Mouse (Mus musculus) MEL-GATA-1-ER (cell line): Measurements from ENCODE around the gene Tcta.
"Not testable (repeated sequence)": the region's sequence is repeated elsewhere in the genome, so short reads cannot be mapped to it uniquely, and the experiment has no call there.

ENCODE experiments used
- DNase-seq: peaks from one replicate; pipeline ENCODE4 v3.0.0-alpha.2; 2012; ENCODE audit warnings: low read depth; ENCODE audit errors: extremely low read depth

The Tcta gene

DNA sequence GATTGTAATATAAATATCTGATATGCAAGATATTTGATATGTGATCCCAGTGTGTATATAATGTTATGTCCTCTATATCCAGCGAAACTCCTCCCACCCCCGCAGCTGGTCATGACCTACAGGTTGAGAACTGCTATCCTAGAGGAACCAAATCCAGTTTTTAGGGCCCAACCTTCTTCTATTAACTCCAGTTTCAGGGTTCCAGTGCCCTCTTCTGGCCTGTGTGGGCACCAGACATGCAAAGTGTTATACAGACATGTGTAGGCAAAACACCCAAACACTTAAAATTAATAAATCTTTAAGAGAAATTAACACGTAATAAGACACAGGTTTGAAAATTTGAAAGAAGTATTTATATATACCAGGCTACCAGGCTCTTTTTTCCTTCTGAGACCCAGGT is 11.6 kb upstream of the Tcta start:
- DNase-seq = no peak

DNA sequence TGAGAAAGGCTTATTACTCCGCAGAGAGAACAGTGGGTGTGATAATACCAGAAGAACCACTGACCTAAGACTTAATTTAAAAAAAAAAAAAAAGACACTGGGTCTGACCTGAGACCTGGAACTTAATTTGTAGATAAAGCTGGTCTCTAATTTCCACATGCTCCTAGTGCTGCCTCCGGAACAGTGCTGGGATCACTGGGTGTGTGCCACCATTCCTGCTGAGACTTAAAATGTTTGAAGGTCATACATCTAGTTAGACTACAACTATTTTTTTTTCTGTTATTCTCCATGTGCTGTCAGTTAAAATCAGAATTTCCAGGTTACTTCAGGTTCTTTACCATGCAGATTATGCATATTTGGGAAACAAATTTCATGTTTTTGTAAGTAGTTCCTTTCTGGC is 2.2 kb upstream of the Tcta start:
- no peak for DNase-seq

DNA sequence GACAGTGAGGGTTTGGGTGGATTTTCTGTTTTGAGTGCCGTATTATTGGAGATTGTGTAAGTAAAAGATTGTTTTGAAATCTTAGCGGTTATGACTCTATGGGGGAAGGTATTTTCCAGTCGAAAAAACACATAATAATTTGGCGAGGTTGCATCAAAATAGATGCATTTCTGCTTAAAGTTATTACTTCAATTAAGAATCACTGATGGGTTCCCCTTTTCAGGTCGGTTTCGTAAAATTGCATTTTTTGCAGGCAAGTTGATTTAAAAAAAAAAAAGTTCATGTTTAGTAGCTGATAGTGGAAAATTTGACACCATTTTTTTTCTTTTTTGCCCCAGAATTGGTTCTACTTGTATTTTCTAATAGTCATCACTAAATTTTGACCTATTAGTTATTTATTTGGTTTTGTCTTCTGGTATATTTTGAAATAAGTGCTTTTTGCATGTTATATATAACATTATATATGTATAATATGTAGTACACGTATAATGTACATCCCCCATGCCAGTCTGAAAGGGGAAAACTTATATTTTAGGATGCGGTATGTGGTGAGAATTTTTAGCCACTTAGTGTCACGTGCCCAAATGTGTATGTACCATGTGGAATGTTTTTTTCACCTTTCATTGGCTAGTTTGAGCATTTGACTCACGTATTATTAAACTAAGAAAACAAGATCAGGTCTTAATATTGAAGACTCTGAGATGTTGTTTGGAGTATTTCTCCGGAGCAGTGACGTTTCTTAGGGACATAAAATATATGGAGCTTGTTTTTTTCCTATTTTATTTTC is 1.3 kb upstream of the Tcta start:
- DNase-seq = no peak

DNA sequence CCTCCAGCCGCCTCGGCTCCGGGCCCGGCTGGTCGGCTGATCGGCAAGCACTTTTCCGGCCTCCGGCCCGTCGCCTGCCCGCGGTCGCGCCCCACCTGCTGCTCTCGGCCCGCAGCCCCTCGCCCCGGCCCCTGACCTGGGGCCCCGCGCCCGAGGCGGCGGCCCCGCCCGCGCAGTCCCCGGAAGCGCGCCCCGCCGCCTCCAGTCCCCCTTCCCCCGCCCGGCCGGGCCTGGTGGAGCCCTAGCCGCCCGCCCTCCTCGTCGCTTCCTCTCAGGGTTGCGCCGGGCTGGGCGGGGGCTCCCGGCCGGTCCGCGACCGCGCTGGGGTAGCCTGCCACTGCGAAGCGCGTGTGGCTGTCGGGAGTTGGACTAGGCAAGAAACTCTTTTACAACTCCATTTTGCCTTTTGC is 616 bp upstream of the Tcta start:
- no peak for DNase-seq

DNA sequence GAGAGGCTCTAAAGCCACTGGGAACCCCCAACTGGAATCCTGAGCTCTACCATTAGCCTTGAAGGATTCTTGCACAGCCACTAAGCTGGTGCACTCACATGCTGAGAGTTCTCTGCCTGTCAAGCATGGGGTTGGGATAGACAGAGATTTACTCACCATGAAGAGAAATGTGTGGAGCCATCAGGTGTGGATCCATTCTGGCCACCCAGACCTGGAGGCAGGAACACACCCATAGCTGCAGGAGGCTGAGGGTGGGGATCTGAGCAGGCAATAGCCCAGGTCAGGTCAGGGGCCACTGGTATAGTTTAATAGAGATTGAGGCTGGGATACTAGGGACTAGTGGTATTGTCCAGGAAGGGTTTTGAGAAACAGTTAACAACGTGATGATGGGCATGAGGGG is 790 bp downstream of the Tcta start:
- DNase-seq = no peak

DNA sequence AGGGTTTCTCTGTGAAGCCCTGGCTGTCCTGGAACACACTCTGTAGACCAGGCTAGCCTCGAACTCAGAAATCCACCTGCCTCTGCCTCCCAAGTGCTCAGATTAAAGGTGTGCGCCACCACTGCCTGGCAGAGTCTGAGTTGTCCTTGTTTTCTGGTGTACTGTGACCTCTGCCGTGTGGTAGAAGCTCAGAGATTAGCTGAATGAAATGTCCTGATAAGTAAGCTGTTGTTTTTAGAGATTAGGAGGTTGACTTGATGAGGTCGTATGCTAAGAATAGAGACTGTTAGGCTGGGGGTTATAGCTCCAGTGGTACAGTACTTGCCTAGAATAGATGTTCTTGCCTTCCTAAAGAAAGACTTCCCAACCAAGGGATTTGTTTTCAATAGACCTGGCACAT is 1.2 kb downstream of the Tcta start:
- DNase-seq = no peak

DNA sequence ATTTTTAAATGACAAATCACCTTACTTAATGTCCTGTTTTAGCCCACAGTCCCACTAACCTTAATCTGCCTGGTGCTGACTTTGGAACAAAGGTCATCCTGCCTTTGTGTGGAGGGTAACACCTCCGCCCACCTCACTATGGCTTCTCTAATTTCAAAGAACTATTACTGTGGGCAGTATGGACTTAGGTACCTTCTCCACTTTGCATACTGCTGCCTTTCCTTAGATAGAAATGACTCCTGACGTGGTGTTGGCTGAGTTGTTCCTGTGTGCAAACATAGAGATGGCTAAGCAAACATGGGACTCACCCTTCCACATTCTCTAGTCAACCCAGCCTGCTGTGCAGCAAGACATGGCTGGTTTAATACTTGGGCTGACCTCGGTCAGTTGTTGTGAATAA is 4.1 kb downstream of the Tcta start:
- DNase-seq = no peak

DNA sequence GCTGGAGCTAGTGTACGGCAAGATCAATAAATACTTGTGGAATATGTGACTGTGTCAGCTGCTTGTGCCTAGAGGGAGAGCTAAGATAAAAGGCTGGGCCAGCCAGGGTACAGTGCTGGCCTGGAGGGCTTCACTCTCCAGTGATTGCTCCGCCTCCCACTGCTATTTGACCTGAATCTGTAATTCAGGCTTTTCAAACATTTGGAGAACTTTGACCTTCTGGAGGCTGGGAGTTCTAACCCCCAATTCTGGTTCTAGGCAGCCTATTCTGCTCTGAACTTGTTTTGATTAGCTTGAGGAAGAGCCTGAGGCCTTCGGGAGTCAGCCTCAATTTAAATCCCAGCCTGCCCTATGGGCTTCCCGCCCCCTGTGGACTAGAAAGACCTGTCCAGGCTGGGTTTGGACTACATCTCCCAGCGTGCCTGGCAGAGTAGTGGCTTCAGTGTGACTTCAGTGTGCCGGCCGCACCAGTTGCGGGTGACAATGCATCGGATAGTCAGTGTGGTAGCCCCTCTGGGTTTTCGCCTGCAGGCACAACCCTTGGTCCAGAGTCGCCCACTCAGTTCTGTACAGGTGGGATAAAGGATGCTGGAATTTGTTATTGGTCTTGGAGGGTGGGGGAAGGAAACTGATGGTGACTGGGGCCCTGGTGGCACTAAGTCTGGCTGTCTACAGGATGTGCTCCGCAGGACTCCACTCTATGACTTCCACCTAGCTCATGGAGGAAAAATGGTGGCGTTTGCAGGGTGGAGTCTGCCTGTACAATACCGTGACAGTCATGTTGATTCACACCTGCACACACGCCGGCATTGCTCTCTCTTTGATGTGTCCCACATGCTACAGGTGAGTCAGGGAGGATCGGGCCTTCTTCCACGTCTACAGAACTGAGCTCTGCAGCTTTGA is 9.3 kb downstream of the Tcta start, which contains the start of gene Amt:
Gene Amt (plus strand): TSS at position 401 of the 903 bp plus-strand sequence.
- no peak for DNase-seq

DNA sequence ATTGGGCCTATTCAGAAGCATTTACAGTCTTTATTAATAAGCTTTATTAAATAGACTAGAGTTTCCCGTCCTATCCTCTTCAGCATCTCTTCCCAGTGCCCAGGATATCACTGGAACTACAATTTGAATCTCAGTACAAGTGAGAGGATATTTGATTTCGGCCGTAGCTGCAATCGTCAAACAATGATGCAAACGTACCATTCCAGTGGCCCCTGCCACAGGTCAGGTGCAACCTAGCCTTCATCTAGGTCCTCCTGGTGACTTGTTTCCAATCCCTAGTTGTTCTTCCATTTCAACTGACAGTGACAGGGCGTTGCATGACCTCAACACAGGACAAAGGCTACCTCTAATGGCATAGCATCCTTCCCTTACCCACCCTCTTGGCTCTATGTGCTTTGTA is 15.2 kb downstream of the Tcta start:
- DNase-seq = no peak

DNA sequence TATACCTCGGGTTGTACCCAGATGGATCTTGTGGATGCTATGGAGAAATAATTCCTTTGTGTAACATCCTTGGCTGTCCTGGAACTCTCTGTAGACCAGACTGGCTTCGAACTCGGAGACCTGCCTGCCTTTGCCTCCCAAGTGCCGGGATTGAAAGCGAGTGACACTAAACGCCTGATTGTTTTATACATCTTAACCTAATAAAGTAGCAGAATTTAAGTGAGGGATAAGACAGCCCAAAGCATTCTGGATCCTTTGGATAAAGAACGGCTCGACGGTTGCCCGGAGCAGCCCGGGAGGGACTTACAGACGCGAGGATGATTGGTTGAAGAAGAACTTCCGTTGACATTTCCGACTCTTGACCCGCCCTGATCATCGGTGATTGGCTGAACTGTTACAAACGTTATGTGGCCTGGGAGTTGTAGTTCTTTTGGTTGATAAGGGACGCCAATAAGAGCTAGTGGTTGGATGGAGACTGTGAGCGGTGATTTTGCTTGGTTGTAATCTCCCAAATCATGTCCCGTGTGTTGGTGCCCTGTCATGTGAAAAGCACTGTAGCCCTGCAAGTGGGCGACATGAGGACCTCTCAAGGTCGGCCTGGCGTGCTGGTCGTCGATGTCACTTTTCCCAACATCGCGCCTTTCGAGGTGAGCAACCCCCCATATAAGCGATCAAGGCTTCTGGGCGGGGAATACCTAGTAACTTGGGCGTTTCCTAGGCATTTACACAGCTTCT is 15.8 kb downstream of the Tcta start, which contains the start of gene Nicn1:
Gene Nicn1 (plus strand): TSS at position 414 of the 735 bp plus-strand sequence.
- peak; percentile 97 for DNase-seq

DNA sequence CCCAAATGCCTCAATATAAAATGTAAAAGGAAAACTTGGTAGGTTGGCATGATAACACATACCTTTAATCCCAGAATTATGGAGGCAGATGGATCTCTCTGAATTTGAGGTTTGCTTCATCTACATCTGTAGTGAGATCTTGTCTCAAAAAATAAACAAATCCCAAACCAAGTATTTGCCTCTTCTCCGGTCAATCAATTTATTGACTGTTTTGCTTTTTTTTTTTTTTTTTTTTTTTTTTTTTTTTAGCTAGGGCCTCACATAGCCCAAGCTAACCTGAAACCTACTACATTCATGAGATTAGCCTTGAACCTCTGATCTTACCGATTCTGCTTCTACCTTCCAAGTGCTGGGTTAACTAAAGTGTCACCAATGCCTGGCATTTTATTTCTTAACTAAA is 16.6 kb downstream of the Tcta start:
- no peak for DNase-seq

DNA sequence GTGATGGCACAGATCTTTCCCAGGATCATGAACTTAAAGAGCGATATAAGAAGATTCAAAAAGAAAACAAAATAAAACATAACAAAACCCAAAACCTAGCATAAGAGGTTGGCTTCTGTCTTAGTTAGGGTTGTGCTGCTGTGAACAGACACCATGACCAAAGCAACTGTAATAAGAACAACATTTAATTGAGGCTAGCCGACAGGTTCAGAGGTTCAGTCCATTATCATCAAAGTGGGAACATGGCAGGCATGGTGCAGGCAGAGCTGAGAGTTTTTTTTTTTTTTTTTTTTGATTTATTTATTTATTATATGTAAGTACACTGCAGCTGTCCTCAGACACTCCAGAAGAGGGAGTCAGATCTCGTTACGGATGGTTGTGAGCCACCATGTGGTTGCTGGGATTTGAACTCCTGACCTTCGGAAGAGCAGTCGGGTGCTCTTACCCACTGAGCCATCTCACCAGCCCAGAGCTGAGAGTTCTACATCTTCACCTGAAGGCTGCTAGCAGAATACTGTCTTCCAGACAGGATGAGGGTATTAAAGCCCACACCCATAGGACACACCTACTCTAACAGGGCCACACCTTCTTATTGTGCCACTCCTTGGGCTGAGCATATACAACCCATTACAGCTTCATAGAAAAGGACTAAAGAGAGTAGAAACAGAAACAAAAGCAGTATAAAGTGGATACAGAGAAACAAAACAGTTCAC is 18.3 kb downstream of the Tcta start:
- not testable (repeated sequence) for DNase-seq

DNA sequence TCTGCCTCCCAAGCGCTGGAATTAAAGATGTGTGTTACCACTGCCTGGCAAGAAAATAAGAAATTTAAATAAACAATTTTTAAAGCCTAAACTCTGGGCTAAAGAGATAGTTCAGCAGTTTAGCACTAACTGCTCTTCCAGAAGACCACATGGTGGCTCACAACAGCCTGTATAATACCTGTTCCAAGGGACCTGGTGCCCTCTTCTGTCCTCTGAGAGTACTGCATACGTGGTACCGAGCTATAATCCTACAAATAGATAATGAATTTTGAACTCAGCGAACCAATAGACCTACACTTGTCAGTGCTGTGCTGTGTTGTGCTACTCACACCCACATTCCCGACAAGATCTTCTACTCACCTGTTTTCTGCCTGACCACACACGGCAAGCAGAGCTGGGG is 21.6 kb downstream of the Tcta start:
- DNase-seq = peak; percentile 82

DNA sequence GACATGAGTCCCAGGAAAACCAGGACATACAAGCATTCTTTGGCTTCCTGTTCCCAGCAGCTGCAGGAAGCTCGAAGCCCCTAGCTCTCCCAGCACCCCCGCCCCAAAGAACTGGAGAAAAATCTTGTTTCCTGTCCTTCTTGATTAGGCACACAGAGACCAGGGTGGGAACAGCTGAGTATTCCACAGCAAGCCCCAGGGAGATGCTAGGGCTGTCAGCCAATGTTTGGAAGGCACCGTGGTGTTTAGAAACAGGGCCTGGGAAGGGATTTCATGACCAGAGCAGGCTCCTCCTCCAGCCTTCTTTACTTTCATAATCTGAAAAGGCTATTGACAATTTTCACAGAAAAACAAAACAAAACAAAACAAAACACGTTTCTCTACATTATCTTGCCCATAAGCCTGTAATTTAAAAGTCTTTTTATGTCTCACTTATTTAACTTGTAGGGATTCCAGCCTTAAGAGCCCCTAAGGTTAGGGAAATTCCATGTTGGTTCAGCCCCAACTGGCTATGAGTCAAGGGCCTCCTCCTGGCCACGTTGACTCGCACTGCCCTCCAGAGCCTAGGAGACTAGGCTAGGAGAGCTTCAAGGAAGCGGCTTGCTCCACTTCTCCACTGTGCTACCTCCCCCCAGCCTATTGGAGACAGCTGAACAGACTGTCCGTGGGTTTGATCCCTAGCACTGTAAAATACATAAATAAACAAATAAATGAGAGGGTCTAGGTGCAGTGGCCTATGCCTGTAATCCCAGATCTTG is 25.7 kb downstream of the Tcta start:
- DNase-seq = no peak

DNA sequence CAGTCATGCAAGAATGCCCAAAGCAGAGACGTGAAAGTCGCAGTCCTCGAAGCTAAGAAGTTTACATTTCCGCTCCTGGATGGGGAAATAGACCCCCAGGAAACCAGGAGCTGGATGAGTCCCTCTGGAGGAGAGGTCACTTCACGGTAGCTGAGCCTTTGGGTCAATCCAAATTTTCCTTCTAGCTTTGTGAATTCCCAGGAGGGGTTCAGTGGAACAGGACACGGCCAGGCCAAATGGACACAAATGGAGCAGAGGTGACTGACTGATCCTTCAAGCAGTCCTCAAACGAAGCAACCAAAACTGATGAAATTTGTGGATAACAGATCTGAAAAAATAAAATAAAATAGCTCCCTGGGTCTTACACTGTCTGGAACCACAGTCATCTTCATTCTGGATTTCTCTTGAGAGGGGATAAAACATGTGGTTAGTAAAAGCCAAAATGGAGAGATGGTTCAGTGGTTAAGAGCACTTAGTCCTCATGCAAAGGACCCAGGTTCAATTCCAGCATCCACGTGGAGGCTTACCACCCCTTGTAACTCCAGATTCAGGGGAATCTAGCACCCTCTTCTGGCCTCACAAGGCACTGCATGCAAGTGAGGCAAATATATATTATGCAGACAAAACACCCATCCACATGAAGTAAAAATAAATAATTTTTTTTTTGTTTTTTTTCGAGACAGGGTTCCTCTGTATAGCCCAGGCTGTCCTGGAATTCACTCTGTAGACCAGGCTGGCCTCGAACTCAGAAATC is 27.1 kb downstream of the Tcta start:
- peak; percentile 60 for DNase-seq

DNA sequence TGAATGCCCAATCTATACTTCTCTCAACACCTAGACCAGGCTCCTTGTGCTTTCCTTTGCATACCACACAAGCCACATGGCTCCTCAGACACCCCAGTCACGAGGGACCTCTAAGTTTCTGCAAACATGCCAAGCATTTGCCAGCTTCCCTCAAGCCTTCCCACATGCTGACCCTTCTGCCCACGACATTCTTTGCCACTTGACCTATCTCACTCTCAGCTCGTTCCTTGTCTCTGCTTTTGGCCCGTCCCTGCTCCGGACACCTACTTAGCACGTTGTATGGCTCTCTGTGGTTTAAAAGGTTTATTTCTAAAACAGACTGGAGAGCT is 30.7 kb downstream of the Tcta start:
- DNase-seq = no peak

DNA sequence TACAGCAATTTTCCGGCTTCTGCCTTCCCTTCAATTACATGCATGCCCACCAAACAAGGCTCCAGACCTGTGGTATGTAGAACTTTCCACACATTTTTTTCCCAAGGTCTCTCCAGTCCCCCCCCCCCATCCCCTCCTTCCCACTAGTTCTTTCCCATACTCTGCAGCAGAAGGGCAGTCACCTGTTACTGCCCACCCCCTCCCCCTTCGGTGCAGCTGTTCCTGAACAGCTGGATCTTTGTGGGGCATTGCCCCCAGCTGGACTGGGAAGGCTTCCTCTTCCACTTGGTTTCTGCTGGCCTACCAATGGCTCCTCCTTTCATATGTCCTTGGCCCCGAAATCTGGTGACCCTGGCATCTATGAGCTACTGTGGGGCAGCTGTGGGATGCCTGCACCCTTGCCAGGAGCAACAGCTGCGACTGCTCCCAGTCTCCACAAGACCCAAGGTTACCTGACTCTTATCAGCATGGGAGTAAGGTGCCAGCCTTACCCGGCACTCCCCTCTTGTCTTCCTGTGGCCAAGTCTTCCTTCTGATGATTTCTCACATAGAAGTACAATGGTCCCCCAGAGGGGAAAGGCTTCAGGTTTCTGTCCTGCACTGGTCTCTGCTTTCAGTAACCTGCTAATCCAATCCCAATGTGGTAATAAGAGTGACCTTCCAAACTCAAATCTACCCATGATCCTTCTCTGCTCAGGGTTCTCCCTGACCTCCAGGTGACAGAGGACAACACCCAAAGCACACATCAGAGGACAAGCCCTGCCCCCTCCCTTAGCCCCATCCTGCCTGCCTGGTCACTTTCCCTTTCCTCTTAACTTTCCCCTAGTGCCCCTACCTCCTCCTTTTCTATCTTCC is 31.3 kb downstream of the Tcta start:
- no peak for DNase-seq

DNA sequence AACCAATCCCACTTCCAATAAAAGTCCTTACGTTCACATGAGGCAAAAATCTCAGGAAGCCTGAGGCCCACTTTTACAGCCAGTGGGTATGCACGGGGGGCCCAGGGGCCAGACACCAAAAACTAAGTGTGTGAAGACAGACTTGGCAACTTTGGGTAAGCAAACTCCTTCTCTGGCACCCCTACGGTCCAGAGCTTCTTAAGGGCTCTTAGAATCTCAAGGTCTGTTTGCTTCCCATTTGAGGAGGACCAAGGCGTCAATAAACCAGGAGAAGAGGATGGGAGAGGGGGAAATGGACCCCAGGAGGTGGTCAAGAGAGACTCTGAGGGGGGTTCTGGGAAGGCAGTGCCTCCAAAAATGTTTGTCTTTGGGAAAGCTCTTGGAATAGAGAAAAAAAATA is 32.5 kb downstream of the Tcta start:
- no peak for DNase-seq

DNA sequence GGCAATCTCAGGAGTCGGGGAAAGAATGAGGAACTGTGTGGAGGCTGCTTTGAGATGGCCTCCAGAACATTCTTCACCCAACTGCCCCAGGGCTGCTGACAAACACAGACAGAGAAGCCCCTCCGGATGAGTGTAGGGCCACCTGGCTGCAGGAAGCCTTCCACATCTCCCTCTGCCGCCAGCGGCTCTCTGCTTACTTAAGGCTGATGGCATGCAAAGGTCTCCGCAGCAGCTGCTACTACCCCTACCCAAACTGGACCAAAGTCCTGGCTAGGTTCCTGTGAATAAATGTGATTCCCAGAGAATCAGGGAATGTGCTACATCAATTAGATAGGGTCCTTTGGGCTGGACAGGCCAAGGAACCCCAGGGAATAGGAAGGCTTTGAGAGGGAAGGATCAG is 33.3 kb downstream of the Tcta start:
- no peak for DNase-seq
